Mouse (Mus musculus): ENCODE measurements around the gene Olfr804.

DNA sequence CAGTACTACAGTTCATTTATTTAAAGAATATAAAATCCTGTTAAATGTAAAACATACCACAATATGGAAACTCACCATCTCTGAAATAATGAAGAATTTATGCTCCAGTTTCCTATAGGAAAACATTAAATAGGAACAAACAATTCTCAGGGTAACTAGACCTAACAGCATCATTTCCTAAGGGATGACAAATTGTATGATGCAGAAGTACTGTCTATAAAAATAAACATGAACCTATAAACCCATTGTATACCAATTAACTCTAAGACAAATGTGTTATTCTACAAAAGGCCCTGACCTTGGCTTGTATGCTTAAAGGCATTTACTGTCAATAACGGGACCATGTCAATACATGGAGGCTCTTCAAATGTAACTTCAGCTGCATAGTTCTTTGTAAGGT is 29.2 kb upstream of the Olfr804 start, which contains the start of gene Olfr801:
- no peak for TF ChIP-seq CTCF (IDR thresholded peaks at IDR 0.05; ENCODE audit: extremely low read depth, insufficient read depth, low read length)
- no peak for TF ChIP-seq POLR2A (IDR thresholded peaks at IDR 0.05; ENCODE audit: extremely low read depth, insufficient read depth, low read length)

Data from cortical plate, adult 2 months (tissue).